Mouse (Mus musculus) spleen, adult 2 months (tissue): ENCODE measurements around the gene Fam189a1.

Source experiments
- CTCF ChIP-seq: fragments of 200-500 bp; IDR thresholded peaks from 2 replicates; pipeline ENCODE4 v1.5.1; 2011; ENCODE audit warnings: mild to moderate bottlenecking, inconsistent platforms; ENCODE audit not compliant: insufficient read depth, insufficient read length, insufficient replicate concordance; ENCODE audit errors: extremely low read depth
- POLR2A ChIP-seq: fragments of 200-500 bp; IDR thresholded peaks from 2 replicates; pipeline ENCODE4 v1.6.1; 2011; ENCODE audit warnings: low read depth, low read length, inconsistent platforms

DNA sequence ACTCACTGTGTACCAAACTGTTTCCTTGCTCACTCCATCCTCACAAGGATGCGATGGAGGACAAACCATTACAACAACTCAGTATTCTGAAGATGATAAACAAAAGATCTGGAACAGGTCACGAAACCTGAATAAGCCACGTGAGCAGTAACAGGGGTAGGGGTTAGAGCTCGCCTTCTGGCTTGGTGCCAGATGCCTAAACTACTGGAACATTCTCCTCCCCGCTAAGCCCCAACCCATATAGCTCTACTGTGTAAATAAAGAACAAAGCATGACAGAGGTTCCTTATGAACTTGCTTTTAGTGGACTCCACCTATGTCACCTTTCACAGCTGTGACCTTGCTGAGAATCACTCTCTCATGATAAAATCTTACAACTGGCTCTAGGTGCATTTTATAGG, 139.0 kb downstream of the Fam189a1 start:
- TF ChIP-seq POLR2A: no peak
- TF ChIP-seq CTCF: no peak
